Mouse (Mus musculus): Measurements from ENCODE around the gene Tenm2.

Gene Tenm2

DNA sequence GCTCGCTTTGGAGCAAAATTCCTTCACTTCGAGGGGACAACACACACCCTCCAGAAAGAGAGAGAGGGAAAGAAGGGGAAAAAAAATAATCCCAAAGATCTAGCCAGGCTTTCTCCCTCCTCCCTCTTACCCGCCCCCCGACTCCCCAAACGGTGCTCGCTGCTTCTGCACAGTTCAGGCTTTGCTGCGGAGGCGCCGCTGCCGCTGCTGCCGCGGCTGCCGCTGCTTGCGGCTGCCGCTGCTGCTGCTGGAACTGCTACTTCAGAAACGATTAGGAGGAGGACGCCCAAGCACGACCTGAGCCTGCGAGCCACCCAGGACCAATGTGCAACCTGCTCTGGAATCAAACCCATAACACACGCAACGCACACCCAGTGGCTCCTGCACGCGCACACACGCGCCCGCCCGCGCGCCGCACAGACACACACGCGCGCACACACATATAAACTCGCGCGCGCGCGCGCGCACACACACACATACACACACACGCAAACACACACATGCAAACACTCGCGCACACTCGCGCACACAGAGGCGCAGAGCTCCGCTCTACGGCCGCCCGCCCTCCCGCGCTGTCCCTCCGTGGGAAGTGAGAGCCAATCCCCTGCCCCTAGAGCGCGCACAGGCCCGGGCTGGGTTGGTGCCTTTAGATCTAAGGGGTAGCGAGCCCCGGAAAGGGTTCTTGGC, at the start of gene Tenm2:
Tenm2 (minus strand) TSS at position 51 of the 687 bp plus-strand sequence.
- DNase-seq: no peak

DNA sequence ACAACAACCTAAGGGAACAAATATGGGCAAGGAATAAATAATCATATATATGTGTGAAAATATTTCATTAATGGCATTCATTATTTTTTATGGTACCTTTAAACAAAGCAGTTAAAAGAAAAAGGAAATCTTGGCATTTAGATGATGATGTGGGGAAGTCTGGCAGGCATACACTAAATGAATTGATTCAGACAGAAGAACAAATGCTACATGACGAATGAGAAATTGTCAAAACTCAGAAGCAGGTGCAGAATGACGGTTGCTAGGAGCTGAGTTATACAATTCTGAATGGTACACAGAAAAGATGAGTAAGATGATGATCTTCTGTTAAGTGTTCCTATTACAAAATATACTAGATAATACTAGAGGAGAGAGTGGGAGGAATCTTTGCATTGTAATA, 49.4 kb upstream of the Tenm2 start:
- DNase-seq: no peak

DNA sequence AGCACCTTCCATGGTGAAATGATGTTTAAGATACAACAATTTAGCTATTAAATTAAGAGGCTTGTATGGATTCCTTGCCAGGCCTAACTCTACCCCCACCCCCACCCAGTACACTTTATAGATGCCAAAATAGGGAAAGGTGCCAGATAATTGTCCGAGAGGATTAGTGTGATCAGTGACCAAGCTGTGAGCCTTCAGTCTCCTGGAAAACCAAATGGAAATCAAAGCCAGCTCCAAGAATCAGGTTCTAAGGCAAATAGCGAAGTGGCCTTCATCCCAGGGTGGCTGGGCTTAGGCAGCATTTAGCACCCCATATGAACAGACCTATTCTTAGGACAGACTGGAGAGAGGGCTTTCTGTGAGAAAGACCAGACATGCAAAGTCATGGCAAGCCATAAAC, 13.0 kb upstream of the Tenm2 start:
- no peak for DNase-seq

DNA sequence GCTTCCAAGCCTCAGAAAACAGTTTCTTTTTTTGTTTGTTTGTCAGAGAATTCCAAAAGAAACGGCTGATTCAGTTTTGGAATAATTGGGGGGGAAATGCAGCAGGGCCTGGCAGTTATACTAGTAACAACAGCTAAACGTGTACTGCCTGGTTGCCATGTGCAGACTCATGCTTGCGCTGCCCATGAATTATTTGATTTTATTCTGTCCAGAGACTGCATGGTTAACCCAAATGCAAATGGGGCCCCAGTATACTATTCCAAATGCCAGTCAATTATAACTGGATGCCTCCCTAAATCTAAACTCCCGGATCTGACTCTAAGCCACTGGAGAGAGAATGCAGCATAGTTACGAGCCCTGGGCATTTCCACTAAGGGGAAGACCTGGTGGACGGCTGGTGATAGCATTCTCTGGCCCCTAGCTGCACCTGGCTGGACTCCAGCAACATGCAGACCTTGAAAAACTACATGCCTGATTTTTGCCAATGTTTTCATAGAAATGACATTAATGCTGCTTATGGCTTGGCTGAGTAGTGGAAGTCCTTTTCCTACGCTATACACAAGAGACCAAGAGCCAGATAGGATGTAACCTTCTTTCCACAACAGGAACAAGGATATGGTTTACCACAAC, 1.4 kb upstream of the Tenm2 start:
- no peak for DNase-seq

DNA sequence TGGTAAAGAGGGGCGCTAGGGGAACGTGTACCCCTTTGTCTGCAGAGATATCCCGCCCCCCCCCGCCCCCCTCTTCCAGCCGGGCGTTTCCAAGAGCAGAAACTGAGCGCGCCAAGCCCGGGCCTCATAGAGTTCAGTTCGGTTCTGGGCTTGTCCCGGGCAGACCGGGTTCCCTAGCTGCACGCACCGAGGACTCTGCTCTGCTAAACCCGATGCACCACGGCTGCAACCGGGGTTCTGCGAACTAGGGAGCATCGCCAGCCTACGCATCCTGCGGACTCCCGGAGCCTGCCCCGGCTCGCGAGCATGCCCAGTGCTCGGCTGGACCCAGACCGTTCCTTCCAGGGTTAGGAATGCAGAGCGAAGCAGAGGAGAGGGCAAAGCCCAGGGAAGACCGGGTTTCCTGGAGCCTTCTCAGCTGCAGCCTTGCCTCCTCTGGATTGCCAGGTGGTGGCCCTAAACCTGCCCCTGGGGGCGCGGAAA, 878 bp upstream of the Tenm2 start:
- no peak for DNase-seq

DNA sequence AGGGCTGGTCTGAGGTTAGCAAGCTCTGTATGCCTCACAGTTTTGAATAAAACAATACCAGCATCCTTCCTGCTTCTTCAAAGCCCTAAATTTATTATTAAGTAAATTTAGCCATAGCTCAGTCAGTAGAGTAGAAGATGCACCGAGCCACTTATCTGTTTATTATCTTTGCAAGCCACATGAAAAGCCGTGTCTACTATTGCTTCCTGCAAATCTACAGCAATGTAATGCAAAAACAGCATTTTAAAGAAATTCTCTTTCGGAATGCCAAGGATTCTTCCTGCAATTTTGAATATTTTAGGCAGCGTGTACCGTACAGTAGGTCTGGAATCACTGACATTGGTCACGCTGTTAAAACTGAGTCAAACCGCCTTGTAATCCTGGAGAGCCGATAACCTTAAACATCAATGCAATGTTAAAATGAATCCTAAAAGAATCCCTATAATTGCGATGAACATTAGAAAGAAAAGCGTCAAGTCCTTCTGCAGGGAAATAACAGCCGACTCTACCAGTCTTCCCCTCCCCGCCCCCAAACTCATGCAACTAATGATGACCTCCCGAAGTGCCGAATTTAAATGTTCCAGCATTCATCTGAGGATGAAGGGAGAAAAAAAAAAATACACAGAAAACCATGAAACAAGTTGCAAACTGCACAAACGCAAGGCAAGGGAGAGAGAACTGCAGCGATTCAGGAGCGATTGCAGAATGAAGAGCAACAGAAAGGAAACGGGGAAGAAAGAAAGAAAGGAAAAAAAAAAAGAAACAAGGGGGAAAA, 556 bp downstream of the Tenm2 start:
- DNase-seq: no peak

DNA sequence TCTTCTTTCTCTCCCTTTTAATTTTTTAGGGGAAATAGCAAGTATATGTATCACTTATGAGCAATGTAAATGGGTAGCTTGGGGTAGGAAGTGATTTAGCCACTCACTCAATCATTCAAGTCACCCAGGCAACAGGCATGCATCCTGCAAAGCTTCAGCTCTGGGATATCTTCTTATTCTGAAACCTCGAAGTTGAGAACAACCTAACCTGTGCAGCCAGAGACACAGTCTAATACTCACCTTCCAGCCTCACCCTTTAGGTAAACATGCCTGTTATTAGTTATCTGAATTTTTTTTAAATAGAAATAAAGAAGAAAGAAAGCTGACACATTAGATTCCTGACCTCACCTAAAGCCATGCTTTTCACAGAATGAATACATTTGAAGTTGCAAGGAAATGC, 8.4 kb downstream of the Tenm2 start:
- DNase-seq: no peak

DNA sequence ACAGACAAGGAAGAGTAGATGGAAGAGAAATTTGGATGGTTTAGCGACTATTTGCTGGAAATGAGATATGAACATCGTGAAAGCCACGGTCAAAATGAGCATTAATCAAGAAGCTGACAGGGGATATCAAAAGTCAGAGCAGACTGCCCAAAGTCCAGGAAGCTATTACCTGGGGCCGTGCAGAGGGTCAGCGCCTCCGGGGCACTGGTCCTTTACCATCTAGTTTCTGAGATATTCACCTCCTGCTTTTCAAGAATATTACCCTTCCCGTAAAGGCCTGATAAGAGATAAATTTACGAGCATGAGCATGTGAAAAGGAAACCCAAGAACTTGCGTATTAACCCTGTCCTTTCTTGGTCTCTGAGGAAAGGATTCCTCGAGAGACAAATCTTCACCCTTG, 8.8 kb downstream of the Tenm2 start:
- DNase-seq: no peak

DNA sequence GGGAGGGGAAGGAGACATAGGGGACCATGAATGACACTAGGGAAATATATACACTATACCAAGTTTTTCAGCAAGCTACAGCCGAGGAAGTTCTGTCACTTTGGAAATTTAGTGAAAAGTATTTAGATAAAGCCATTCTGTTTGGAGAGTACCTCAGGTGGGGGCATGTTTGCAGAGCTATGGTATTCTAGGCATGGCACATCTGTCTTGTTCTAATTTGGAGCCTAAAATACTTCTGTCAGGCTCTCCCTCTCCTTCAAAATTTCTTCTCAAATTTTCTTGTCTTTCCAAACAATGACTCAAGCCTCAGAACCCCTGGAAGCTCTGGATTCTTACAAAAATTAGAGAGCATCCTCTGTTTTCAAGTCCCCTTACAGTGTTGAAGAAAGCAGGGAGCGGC, 13.0 kb downstream of the Tenm2 start:
- no peak for DNase-seq

DNA sequence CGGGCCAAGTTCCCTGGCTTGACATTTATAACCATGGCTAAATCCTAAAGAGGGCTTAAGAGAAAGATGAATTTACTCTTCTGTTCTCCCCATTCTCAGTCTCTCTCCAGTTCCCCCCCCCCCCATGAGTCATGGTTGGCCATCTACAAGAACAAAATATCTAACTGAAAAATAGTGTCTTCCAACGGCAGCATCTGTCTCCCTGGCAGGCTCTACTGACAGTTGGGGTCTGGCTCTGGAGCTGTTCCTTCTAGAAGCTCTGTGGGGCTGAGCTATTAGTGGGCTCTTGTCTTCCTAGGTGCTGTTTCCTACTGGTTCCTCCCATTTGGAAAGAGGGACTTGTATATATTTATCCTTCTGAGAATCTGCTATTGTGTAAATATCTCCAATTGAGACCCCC, 13.7 kb downstream of the Tenm2 start:
- no peak for DNase-seq

DNA sequence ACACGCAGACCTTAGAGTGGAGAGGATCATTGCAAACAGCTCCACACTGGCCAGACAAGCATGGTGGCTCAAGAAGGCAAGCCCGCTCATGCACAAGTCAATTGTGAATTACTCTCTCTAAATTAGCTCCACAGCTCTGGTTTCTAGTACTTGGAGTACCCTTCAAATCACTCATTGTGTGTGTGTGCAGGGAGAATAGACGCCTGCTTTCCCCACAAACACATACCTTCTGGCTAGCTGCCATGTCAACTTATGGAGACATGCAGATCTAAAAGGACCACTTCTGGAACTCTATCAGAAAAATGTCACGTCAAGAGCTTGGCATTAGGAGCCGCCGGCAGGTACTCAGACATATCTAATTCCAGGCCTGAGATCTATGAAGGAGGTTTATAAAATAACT, 14.8 kb downstream of the Tenm2 start:
- DNase-seq: no peak

DNA sequence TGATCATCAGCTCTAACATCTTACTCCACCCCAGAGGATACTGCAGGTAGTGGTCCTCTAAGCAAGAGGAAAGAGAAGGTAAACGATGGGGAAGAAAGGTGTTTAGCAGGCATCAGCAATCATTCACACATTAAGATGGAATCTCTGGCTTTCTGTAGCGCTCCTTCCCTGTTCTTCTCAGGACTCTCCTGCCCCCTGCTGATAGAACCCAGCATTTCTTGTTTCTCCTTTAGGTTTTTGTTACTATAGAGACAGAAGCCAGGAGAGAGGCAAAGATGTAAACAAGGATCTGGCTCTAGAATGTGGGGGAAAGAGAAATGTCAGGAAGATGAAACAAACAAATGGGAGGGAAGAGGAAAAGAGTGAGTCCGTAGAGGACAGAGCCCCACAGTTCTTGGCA, 49.6 kb downstream of the Tenm2 start:
- DNase-seq: peak in 1 of 2 experiments; percentile 20

DNA sequence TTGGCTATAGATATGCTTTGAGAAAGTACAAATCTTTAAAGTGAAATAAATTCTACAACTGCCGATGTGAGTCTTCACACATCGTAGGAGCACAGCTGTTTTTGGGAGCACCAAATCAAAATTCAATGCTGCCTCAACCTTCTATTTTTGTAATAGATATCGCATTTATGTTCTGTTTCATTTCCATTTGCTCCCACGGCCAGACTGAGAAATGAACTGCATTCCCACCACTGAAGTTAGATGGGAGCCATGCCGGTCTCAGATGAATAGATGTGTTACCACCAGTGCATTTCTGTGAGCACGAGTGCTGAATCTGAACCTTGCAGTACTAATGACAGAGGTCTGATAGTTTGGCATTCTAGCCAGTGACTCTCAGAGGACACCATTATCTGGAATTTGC, 58.3 kb downstream of the Tenm2 start:
- DNase-seq: no peak

DNA sequence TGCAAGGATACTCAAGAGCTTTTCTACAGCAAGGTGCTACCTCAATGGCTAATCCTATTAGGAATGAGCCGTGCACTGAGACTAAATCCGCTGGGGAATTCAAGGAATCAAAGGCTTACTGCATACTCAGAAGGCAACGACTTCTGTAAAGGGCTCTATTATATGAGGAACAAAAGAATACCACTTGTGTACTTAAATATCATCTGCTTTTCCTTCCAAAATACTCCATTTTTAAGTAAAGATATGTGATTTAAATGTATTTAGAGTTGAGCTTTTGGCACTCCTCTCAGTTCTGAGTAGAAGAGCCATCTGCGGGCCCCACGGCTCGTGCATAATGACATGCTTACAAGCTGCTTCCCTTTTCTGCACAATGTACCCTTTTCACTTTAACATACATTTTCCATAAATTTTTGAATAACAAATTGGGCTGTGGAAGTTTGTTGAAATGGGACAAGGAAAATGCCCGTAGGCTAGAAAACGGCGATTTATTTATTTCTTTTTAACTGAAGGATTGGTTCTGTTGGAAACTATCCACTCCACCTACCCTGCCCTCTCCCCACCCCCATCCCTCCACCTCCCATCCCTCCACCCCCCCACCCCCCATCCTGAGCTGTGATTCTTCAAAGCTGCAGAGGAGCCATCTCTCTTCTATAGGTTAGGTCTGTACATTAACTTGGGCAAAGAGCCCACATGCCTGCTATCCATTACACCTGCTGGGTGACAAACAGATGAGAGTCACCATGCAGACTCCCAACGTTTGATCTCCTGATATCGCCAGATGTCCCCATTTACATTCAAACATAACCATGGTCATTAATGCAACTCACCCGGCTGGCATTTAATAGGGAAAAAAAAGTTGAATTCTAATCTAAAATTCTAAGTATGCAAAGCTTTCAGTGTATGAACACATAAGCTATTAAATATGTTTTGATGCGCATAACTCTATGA, 81.6 kb downstream of the Tenm2 start:
- no peak for DNase-seq

DNA sequence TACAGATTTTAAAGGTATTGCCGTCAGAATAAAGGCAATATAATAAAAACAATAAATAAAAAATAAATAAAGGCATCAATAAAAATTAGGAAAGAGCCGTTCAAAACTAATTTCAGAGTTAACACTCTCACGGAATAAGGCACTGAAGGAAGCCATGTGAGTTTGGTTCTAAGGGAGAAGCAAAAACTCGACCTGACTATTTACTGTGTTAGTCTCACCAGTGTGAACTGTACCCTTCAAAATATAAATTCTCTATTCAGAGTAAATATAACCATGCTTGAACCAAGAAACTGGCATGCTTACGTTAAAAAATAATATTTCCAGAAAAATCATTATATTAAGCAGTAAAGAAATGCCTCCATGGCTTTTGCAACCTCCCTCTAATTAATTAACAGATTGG, 82.4 kb downstream of the Tenm2 start:
- no peak for DNase-seq

DNA sequence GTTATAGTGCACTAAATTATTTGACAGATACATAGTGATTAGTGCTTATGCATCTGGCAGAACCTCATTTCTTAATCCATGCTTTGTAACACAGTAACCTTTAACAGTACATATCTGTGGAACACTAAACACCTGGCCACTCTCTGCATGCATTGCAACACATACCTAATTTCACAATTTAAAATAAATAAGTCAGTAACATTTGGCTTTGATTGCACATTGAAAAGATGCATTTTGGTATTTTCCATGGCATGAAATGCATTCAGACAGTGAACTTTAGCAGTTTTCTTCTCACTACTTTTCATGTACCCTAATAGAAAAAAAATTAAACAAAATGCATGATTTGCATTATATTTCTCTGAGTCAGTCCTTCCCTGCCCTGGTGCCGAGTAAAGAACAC, 85.8 kb downstream of the Tenm2 start:
- no peak for DNase-seq

DNA sequence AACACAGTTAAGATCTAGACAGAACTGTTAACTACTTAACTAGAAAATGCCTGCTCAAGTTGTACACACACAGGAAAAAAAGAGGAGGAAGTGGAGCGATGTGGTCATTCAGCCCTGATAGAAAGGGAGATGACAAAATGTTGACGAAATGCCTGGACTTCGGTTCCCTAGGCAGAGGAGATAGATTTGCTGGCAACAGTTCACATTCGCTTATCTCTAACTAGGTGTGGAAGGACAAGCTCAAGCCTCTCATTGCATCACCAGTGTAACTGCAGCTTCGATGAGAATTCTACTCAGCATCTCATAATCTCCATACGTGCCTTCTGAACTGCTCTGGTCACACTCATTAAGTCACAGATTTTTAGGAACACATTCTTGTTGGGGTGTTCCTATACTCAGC, 91.8 kb downstream of the Tenm2 start:
- peak in 1 of 2 experiments; percentile 2 for DNase-seq

DNA sequence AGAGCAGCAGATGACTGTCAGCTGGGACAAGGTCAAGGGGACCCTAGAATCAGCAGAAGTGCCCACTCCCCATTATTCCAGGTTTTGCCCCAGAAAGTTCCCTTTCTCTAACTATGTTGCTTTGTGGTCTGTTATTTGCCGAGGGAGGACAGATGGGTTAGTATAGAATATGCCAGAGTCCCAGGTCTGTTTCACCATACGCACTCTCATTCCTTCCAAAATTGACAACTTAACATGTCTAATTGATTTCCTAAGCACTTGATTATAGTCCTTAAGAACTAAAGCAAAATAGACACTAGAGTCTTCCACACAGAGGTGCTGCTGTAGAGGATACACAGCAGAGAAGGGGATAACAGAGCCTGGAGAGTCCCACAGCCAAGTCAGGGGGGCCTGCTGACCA, 92.3 kb downstream of the Tenm2 start:
- DNase-seq: no peak

DNA sequence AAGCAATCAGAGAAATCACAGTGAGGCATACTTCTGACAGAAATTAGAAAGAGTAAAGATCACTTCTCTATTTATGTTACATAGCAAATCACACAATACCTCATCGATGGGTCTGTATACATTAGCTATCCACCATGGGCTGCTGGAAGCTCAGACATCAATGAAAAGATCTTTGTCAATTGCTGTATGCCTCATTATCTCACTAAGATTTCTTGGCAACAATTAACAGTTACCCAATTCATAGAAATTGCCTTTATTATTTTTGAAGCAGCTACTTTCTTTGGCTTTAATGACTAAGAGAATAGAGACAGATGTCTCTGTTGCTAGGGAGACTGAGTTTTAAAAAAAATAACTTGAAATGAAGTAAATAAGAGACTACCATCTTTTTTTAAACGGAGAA, 106.9 kb downstream of the Tenm2 start:
- no peak for DNase-seq

DNA sequence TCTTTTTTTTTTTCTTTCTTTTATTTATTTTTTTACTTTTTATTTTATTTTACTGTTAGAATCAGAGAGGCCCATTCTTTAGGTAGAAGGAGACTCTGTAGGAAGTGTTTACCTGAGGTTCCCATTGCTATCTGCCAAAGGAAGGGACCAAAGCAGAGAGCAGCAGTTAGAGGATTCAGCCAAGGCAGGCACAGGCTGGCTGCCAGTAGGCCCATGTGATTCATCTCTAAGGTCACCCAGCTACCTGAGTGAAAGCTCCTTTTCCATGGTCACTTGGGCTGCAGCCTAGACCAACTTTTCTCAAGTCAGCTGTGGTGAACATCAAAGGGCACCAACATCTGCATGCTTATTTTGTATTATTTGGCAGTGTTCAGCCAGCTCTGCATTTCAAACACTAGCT, 117.7 kb downstream of the Tenm2 start:
- DNase-seq: no peak

DNA sequence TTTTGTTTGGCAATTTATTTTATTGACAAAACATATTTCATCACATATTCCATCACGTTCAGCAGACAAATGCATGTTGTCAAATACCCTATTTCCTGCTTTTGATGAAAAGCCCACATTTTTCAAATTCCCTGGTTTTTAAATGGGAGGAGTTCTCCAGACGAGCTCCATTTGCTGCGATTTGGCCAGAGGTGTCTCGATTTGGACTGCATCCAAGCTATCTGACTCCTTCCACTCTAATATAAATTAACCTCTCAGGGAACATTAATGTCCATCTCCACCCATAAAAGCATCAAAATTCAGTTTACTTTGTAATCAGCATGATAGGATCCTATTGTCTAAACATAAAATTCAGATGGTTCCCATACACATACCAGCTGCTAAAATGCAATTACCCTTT, 120.6 kb downstream of the Tenm2 start:
- no peak for DNase-seq

DNA sequence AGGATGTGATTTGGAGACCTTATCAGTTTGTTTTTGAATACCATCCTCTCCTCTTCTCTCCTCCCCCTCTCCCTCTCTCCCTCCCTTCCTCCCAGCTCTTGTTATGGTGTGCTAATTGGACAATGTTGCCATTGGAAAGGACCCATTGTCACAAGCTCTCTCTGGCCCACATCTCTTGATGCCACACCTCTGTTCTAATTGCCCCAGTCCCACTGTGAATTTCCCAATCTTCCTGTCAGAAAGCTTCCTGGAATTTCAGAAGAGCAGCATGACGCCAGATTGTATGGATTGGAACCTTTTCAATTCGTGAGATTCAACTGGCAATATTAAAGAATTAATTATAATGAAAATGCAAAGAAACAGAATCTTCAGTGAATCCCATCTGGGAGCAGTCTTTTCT, 128.7 kb downstream of the Tenm2 start:
- DNase-seq: no peak

DNA sequence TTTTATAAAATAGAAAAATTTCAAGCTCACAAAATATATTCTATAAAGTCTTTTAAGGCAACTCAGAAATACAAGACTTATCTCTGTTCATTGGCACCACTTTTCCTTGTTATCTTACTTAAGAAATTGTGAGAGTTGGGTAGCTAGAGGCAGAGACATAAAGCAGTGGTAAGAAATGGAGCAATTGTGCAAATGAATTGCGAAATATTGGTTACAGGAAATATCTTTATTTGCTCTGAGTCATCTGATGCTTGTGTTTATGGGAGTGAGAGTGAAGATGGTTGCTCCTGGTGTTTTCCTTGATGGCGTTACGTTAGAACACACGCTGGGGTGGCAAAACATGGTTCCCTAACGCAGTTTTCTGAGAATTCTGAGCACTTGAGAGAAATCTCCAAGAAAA, 156.4 kb downstream of the Tenm2 start:
- DNase-seq: no peak
